Mouse (Mus musculus) mature B cell (primary cell): Measurements from ENCODE around the gene Tecpr1.

ENCODE experiments used
- in situ Hi-C: fragments of 300-500 bp; cut with MboI; formaldehyde crosslinking; loops from 2 replicates; pipeline ENCODE4 v1.14.3; 2019

The Tecpr1 gene

GRCm38 (mm10) chr5:144215992-144216391 is 7.4 kb downstream of the Tecpr1 start:
- in situ Hi-C loops: no loop called here

GRCm38 (mm10) chr5:144214453-144214852 is 9.0 kb downstream of the Tecpr1 start:
- in situ Hi-C loops: no loop called here

- in situ Hi-C loops: no loop called here
These were observed 15.9 kb downstream of the Tecpr1 start for GRCm38 (mm10) chr5:144207478-144207877.

- in situ Hi-C loops: no loop called here
These were observed 17.3 kb downstream of the Tecpr1 start for GRCm38 (mm10) chr5:144206069-144206468.

GRCm38 (mm10) chr5:144204911-144205310 is 18.5 kb downstream of the Tecpr1 start:
- in situ Hi-C loops: no loop called here

GRCm38 (mm10) chr5:144204303-144204702 is 19.1 kb downstream of the Tecpr1 start:
- in situ Hi-C loops: no loop called here

GRCm38 (mm10) chr5:144203398-144203959 is 19.9 kb downstream of the Tecpr1 start:
- in situ Hi-C loops: no loop called here

GRCm38 (mm10) chr5:144202430-144202829 is 21.0 kb downstream of the Tecpr1 start:
- in situ Hi-C loops: no loop called here

GRCm38 (mm10) chr5:144200616-144201015 is 22.8 kb downstream of the Tecpr1 start:
- in situ Hi-C loops: no loop called here

GRCm38 (mm10) chr5:144195567-144195966 is 27.8 kb downstream of the Tecpr1 start:
- in situ Hi-C loops: no loop called here

GRCm38 (mm10) chr5:144194416-144194815 is 29.0 kb downstream of the Tecpr1 start:
- in situ Hi-C loops: no loop called here

- in situ Hi-C loops: no loop called here
These were observed 30.7 kb downstream of the Tecpr1 start for GRCm38 (mm10) chr5:144192673-144193072.

GRCm38 (mm10) chr5:144191026-144191425 is 32.4 kb downstream of the Tecpr1 start:
- in situ Hi-C loops: no loop called here

- in situ Hi-C loops: no loop called here
These were observed 33.3 kb downstream of the Tecpr1 start, which contains the start of gene Bhlha15 for GRCm38 (mm10) chr5:144189950-144190583. Gene Bhlha15, plus strand, starts transcription at chr5:144190286.

GRCm38 (mm10) chr5:144189327-144189726 is 34.1 kb downstream of the Tecpr1 start:
- in situ Hi-C loops: no loop called here

- in situ Hi-C loops: no loop called here
These were observed 35.0 kb downstream of the Tecpr1 start for GRCm38 (mm10) chr5:144188422-144188821.

GRCm38 (mm10) chr5:144184350-144185045 is 38.9 kb downstream of the Tecpr1 start:
- in situ Hi-C loops: no loop called here

- in situ Hi-C loops: no loop called here
These were observed 39.6 kb downstream of the Tecpr1 start for GRCm38 (mm10) chr5:144183647-144184335.

- in situ Hi-C loops: no loop called here
These were observed 40.2 kb downstream of the Tecpr1 start for GRCm38 (mm10) chr5:144183248-144183559.

GRCm38 (mm10) chr5:144182542-144183247 is 40.7 kb downstream of the Tecpr1 start:
- in situ Hi-C loops: no loop called here

- in situ Hi-C loops: no loop called here
These were observed 42.2 kb downstream of the Tecpr1 start for GRCm38 (mm10) chr5:144181249-144181648.

- in situ Hi-C loops: no loop called here
These were observed 45.2 kb downstream of the Tecpr1 start for GRCm38 (mm10) chr5:144178216-144178615.
